Mouse (Mus musculus) spleen, adult 2 months (tissue): ENCODE measurements around the gene Lrrc8d.

Source experiments
- CTCF ChIP-seq: fragments of 200-500 bp; IDR thresholded peaks from 2 replicates; pipeline ENCODE4 v1.5.1; 2011; ENCODE audit warnings: mild to moderate bottlenecking, inconsistent platforms; ENCODE audit not compliant: insufficient read depth, insufficient read length, insufficient replicate concordance; ENCODE audit errors: extremely low read depth
- POLR2A ChIP-seq: fragments of 200-500 bp; IDR thresholded peaks from 2 replicates; pipeline ENCODE4 v1.6.1; 2011; ENCODE audit warnings: low read depth, low read length, inconsistent platforms

DNA sequence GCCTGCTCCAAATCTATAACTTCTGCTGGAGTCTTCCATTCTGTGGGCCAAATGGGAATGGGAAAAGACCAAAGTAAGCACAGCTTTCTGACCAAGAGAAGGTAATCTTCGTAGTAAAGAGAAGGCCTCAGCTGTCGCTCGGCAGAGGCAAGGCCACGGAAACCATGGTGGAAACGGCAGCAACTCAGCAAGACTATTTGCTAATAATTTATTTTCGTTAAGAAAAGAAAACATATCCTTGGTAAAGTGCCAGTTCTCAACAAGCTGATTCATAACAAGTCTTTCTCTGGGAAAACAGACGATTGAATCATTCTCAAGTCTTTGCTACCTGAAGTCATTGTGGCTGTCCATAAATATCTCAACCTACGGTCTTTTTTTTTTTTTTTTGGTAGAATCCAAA lies 148.0 kb downstream of the Lrrc8d start:
- TF ChIP-seq POLR2A (no peak), CTCF (no peak)
